Mouse (Mus musculus) lung, embryonic 14.5 days (tissue): Measurements from ENCODE around the gene Mrpl38. TPM values are rescaled to one million over a fixed set of nuclear protein-coding genes. Genes with fewer than 3 reads are reported as not detected.

Experiments
- ATAC-seq: fragments of 200-750 bp; cut with Nextera tagmentation; 2 replicates; pipeline ENCODE4 v1.8.0; 2017; ENCODE audit warnings: mild to moderate bottlenecking, moderate TSS enrichment, moderate library complexity; ENCODE audit not compliant: insufficient read depth
- DNase-seq: peaks from one replicate; pipeline ENCODE4 v3.0.0-alpha.2; 2015
- H3K27ac ChIP-seq: fragments of 300-500 bp; sonication (generic); 2 replicates; pipeline ENCODE4 v1.5.1; 2014; ENCODE audit warnings: low read depth, mild to moderate bottlenecking, moderate library complexity
- H3K27me3 ChIP-seq: fragments of 300-500 bp; sonication (generic); 2 replicates; pipeline ENCODE4 v1.6.1; 2014; ENCODE audit warnings: low read length, control low read depth; ENCODE audit not compliant: insufficient read depth
- H3K36me3 ChIP-seq: fragments of 300-500 bp; sonication (generic); 2 replicates; pipeline ENCODE4 v1.6.1; 2014; ENCODE audit warnings: control low read depth; ENCODE audit not compliant: insufficient read depth
- H3K4me1 ChIP-seq: fragments of 300-500 bp; sonication (generic); 2 replicates; pipeline ENCODE4 v1.6.1; 2014; ENCODE audit warnings: antibody characterized with exemption, control low read depth; ENCODE audit not compliant: insufficient read depth
- H3K4me2 ChIP-seq: fragments of 300-500 bp; sonication (generic); 2 replicates; pipeline ENCODE4 v1.6.1; 2014; ENCODE audit warnings: mild to moderate bottlenecking
- H3K4me3 ChIP-seq: fragments of 300-500 bp; sonication (generic); 2 replicates; pipeline ENCODE4 v1.5.1; 2014; ENCODE audit warnings: low read depth, low read length
- H3K9ac ChIP-seq: fragments of 300-500 bp; sonication (generic); 2 replicates; pipeline ENCODE4 v1.6.1; 2014
- H3K9me3 ChIP-seq: fragments of 300-500 bp; sonication (generic); 2 replicates; pipeline ENCODE4 v1.6.1; 2016; ENCODE audit warnings: low read depth, low read length, control low read depth
- CTCF ChIP-seq: IDR thresholded peaks from 2 replicates; pipeline ENCODE4 v1.5.1; 2016; ENCODE audit warnings: antibody characterized with exemption, low read depth
- WGBS: fragments of 180-500 bp; shearing (Covaris S2); extraction: QIAGEN DNeasy Blood & Tissue Kit; methylation state at CpG from one replicate; pipeline ENCODE4 v1.1.7; 2014; 5-methylcytosine and 5-hydroxymethylcytosine counted together
- polyA plus RNA-seq: library from polyadenylated mRNA; unstranded; fragments of >200 nt; fragmentation: Nextera tagmentation; extraction: Ambion mirVana; gene quantifications from 2 replicates; pipeline ENCODE4 v1.2.1, GENCODE M21; 2014

Mrpl38 gene
- polyA plus RNA-seq, 1 experiment from 2014 or later = 91.9 TPM

DNA sequence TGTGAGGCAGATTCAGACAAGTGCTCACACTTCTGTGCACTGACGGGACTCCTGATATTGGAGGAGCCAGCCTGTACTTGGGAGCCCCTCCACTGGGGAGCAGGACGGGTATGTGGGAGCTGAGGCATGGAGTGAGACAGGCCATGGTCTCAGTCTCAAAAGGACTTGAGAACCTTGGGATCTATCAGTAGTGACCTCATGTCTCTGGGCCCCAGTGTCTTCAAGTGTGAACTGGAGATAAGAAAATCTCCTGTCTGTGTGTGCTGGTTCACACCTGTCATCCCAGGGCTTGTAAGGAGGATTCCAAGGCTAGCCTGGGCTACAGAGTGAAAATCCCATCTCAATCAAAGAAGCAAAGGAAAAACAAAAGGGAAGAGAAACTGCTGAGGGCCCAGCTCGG lies 4.8 kb upstream of the Mrpl38 start:
- Histone ChIP-seq H3K27ac (no peak overlapping the region), H3K27me3 (no peaks in the 10 kb centered on the region), H3K4me2 (no peak overlapping the region), H3K4me1 (no peaks in the 10 kb centered on the region), H3K9ac (no peak overlapping the region), H3K4me3 (no peak overlapping the region), H3K9me3 (no peaks in the 10 kb centered on the region), H3K36me3 (peaks cover 64% of the 10 kb centered on the region)
- 75% methylated on average over 3 of the region's 3 CpGs for WGBS
- no peak for ATAC-seq
- TF ChIP-seq CTCF = no peak
- no peak for DNase-seq

DNA sequence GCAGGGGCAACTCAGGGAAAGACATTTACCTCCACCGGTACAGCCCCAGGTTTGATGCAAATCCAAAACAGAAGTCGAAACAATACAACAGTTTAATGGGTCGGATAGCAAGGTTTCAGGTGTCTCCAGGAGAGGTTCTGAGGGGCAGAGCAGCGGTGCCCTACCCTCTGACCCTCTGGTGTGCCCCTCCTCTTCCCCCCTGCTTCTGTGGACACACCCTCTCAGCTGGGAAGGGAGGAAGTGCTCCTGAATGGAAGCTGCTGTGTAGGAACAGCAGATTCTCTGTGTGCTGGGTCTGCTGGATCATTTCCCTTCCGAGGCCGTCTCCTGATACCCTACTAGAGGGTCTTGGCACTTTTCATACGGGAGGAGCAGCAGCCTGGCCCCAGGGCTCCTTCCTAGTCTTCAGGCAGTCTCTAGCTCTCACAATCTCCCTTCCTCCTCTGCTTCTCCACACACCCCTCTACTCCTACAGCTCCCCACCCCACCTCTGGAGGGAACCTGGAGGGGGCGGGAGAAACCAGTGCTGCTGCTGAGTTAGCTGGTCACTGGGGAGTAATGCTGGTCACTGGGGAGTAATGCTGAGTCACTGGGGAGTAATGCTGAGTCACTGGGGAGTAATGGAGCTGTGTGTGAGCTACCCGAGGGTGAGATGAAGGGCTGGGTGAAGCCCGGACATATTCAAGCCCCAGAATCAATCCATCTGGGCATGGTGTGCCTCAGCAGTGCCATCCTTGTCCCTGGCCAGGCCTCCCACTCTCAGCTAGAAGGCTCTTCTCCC lies 3.7 kb upstream of the Mrpl38 start:
- Histone ChIP-seq H3K36me3 (peaks cover 54% of the 10 kb centered on the region), H3K27ac (no peak overlapping the region), H3K27me3 (no peaks in the 10 kb centered on the region), H3K4me3 (no peak overlapping the region), H3K4me2 (no peak overlapping the region), H3K4me1 (no peaks in the 10 kb centered on the region), H3K9ac (no peak overlapping the region), H3K9me3 (no peaks in the 10 kb centered on the region)
- no peak for TF ChIP-seq CTCF
- ATAC-seq = no peak
- DNase-seq = no peak
- 73% methylated on average over 10 of the region's 10 CpGs for WGBS

DNA sequence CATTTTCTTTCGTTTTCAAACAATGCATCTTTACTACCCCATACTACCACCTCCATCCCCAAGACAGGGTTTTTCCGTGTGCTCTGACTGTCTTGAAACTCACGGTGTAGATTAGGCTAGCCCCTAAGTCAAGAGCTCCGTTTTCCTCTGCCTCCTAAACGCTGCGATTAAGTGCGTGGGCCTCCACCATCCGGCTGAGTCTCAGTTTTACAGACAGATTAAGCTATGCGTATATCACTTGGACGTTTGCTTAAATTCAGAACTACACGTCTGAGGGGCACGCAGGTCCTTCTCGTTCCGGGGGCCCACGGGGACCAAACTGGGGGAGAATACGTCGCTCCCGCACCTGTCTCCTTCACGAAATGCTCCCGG lies 586 bp downstream of the Mrpl38 start:
- 1% methylated on average over 20 of the region's 20 CpGs for WGBS
- H3K27ac ChIP-seq = peak overlapping the region; percentile 72
- no peak for ATAC-seq

DNA sequence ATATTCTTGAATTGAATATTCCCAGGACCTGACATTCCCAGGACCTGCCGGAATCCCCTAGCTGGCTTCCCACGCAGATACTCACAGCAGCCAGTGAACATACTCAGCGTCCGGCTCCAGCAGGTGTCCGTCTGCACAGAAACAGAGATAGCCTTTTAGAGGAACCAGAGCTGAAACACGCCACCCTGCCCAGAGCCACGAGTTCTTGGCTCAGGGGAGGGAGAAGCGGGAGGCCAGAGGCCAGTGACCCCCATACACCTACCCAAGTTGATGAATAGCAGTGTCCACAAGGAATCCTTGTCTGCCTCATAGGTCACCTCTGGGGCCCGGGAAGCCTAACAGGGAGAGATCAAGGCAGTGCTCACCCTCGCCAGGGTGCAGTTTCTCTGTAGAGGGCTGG lies 4.5 kb downstream of the Mrpl38 start:
- no peaks in the 10 kb centered on the region for H3K27me3 ChIP-seq
- H3K4me1 ChIP-seq = peaks cover 4% of the 10 kb centered on the region
- H3K4me2 ChIP-seq = no peak overlapping the region
- 80% methylated on average over 10 of the region's 10 CpGs for WGBS
- DNase-seq = no peak
- H3K9me3 ChIP-seq = no peaks in the 10 kb centered on the region
- no peak overlapping the region for H3K9ac ChIP-seq
- H3K36me3 ChIP-seq = peaks cover 47% of the 10 kb centered on the region
- ATAC-seq = no peak
- H3K27ac ChIP-seq = no peak overlapping the region
- H3K4me3 ChIP-seq = no peak overlapping the region
- TF ChIP-seq CTCF = no peak

More for the DNA sequence above, 586 bp downstream of the Mrpl38 start:
- Histone ChIP-seq H3K27me3 (no peaks in the 10 kb centered on the region), H3K9ac (peak overlapping the region; percentile 78), H3K4me3 (peak overlapping the region; percentile 92), H3K9me3 (no peaks in the 10 kb centered on the region), H3K36me3 (peaks cover 44% of the 10 kb centered on the region), H3K4me2 (peak overlapping the region; percentile 79), H3K4me1 (no peaks in the 10 kb centered on the region)
- DNase-seq = no peak
- no peak for TF ChIP-seq CTCF

DNA sequence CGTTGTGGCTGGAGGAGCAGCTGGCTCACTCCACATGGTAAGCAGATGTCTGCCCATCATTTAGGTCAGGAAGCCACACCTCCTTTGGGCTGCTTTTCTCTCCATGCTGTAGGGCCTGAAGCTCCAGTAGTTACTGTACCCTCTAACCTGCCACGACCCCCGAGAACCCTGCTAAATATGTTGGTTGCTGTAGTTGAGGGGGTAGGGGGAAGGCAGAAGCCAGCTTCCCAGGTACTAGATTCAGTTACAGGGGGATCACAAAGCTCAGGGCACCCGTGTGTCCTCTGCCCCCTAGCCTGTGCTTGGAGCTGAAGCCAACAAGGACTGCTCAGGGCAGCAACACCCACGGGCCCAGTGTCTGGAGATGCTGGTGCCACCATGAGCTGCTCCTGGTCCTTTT lies 5.2 kb downstream of the Mrpl38 start:
- ATAC-seq (no peak), DNase-seq (no peak)
- H3K9ac ChIP-seq = no peak overlapping the region
- no peak overlapping the region for H3K4me3 ChIP-seq
- H3K27me3 ChIP-seq = no peaks in the 10 kb centered on the region
- no peak for TF ChIP-seq CTCF
- peaks cover 47% of the 10 kb centered on the region for H3K36me3 ChIP-seq
- WGBS = 72% methylated on average over 5 of the region's 5 CpGs
- no peak overlapping the region for H3K27ac ChIP-seq
- H3K4me1 ChIP-seq = peaks cover 4% of the 10 kb centered on the region
- no peak overlapping the region for H3K4me2 ChIP-seq
- H3K9me3 ChIP-seq = no peaks in the 10 kb centered on the region

DNA sequence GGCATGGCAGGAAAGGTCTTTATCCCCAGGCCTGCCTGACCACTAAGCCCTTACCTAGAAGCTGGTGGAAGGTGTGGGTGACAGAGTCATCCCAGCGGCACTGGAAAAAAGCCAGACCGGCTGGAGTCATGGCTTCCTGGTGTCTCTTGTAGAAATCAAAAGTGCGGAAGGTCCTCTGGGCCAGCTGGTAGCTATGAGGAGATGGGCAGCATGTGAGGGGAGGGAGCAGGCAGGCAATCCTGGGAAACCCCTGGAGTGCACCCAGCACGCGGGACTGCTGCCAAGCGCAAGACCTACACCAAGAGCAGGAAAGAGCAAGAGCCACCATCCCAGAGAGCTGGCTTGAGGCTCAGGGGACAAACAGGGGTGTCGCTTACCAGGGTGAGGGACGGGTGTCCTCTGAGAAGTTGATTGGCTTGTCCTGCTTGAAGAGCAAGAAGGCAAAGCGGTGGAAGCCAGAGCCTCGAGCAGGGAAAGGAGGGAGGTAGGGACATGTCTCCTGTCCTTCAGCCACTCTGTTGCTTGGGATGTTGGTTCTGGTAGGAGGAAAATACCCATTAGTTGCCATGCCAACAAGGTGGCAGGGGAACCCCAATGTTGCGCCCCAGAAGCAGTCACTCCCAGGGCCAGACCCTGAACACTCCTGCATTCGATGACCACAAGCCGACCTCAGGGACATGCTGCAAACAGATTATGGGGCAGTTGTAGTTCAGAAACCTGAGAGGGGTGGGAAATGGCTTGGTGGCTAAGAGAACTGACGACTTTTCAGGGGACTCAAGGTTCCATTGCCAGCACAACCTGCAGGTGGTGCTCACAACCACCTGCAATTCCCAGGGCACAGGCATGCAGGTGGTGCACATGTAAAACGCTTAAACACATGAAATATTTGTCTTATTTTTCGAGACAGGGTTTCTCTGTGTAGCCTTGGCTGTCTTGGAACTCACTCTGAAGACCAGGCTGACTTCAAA lies 6.0 kb downstream of the Mrpl38 start:
- peak; percentile 36 for TF ChIP-seq CTCF
- Histone ChIP-seq H3K4me2 (no peak overlapping the region), H3K4me3 (no peak overlapping the region), H3K27ac (no peak overlapping the region), H3K4me1 (peaks cover 7% of the 10 kb centered on the region), H3K9me3 (no peaks in the 10 kb centered on the region), H3K9ac (no peak overlapping the region), H3K36me3 (peaks cover 47% of the 10 kb centered on the region), H3K27me3 (no peaks in the 10 kb centered on the region)
- no peak for DNase-seq
- ATAC-seq = no peak
- 77% methylated on average over 16 of the region's 16 CpGs for WGBS
